Comparison of ENCODE assay signal across 9 mouse cellular contexts in the genomic region with DNA sequence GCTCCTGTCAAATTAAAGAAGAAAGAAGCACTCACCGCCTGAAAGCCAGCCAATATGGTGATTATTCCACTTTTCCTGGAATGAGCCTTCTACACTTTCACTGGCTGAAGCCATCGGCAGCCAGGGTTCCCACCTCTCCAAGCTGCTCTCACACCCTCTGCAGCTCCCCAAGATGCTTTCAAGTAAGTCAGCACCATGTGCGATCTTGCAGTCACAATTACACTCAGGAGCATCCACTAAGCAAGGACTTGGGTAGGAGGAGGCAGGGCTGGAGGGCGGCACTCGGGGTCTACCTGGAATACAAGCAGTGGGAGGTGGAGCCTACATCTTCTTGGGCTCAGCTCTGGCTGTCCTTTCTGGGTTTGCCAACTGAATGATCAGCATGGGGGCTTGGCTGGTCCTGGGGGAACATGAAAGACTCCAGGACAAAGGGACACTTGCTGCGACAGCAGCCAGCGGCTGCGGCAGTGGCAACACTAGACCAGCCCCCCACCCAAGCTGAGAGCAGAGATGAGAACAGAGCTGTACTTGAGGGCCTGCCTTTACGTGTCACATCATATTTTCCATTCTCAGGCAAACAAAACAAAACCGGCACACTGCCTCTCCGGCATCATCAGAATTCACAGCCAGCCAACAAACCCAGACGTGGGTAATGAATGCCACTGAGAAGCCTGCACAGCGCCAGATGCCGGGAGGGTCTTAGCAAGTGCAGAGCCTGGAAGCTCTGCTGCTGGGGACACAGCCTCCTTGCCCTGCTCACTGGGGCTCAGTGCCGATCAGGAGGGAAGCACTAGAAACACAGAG.
A peak's percentile ranks its signal among the peaks of the same experiment; 100 is the strongest.
DNase-seq lines count a peak whose midpoint lies in the region; ATAC-seq lines count a peak whose summit lies in the region.
"Had no signal": no experiment of that assay in that cellular context is flagged by ENCODE, and none has a peak within 500 bp of the region (broad histone marks: within the 10 kb centered on the region; RNA-seq: fewer than 3 reads in every experiment).

No protein-coding gene starts in this region.

- H3K4me3 ChIP-seq in embryonic facial prominence, embryonic 13.5 days: peak overlapping the region; percentile 6; the same call in 1 of the 2 replicates
- H3K4me3 ChIP-seq in hindbrain, embryonic 16.5 days (ENCODE audit: low read length): peak overlapping the region; percentile 34
- no peak overlapping the region for H3K4me3 ChIP-seq in intestine, embryonic 16.5 days (ENCODE audit: low read length)
- H3K4me3 ChIP-seq: stomach, embryonic 15.5 days had no signal

- peak overlapping the region; percentile 74 for H3K27ac ChIP-seq in embryonic facial prominence, embryonic 13.5 days
- peak overlapping the region; percentile 81 for H3K27ac ChIP-seq in hindbrain, embryonic 16.5 days (ENCODE audit: low read depth, low read length)
- no peak overlapping the region for H3K27ac ChIP-seq in intestine, embryonic 16.5 days (ENCODE audit: low read length)
- H3K27ac ChIP-seq: stomach, embryonic 15.5 days had no signal

- 15% methylated on average over 15 of the region's 15 CpGs for WGBS in embryonic facial prominence, embryonic 13.5 days
- WGBS in hindbrain, embryonic 16.5 days: 11% methylated on average over 15 of the region's 15 CpGs
- 51% methylated on average over 15 of the region's 15 CpGs for WGBS in intestine, embryonic 16.5 days

- H3K4me1 ChIP-seq in embryonic facial prominence, embryonic 13.5 days: peaks cover 43% of the 10 kb centered on the region
- H3K4me1 ChIP-seq in hindbrain, embryonic 16.5 days (ENCODE audit: control insufficient read depth, insufficient read depth, low read depth, low read length): peaks cover 57% of the 10 kb centered on the region
- H3K4me1 ChIP-seq in intestine, embryonic 16.5 days (ENCODE audit: control insufficient read depth, insufficient read depth, low read length): peaks cover 27% of the 10 kb centered on the region

- DNase-seq in layer of hippocampus, adult 9-11 months: peak; percentile 48
- no peak for DNase-seq in layer of hippocampus, adult 9-10 months (ENCODE audit: low spot score)
- DNase-seq in retina, postnatal 1 day: peak; percentile 70
- DNase-seq in urinary bladder, postnatal 25 days (ENCODE audit: low spot score): no peak
- no peak for DNase-seq in testis, postnatal 14 days (ENCODE audit: low spot score)

- no peaks in the 10 kb centered on the region for H3K36me3 ChIP-seq in embryonic facial prominence, embryonic 13.5 days
- H3K36me3 ChIP-seq in hindbrain, embryonic 16.5 days (ENCODE audit: control insufficient read depth, insufficient read depth, low read length): no peaks in the 10 kb centered on the region
- H3K36me3 ChIP-seq in intestine, embryonic 16.5 days (ENCODE audit: control insufficient read depth, insufficient read depth, low read length): no peaks in the 10 kb centered on the region
- H3K36me3 ChIP-seq: stomach, embryonic 15.5 days had no signal

- H3K27me3 ChIP-seq in embryonic facial prominence, embryonic 13.5 days: peaks cover 6% of the 10 kb centered on the region
- H3K27me3 ChIP-seq in hindbrain, embryonic 16.5 days (replicated peaks; ENCODE audit: control insufficient read depth, insufficient read depth, low read length): no peaks in the 10 kb centered on the region
- no peaks in the 10 kb centered on the region for H3K27me3 ChIP-seq in intestine, embryonic 16.5 days (replicated peaks; ENCODE audit: control insufficient read depth, insufficient read depth, low read length)
- H3K27me3 ChIP-seq: stomach, embryonic 15.5 days had no signal

- no peaks in the 10 kb centered on the region for H3K9me3 ChIP-seq in embryonic facial prominence, embryonic 13.5 days
- no peaks in the 10 kb centered on the region for H3K9me3 ChIP-seq in hindbrain, embryonic 16.5 days (ENCODE audit: control insufficient read depth, low read length)
- H3K9me3 ChIP-seq in intestine, embryonic 16.5 days (ENCODE audit: control insufficient read depth, low read length): no peaks in the 10 kb centered on the region
- H3K9me3 ChIP-seq: stomach, embryonic 15.5 days had no signal

- peak overlapping the region; percentile 45 for H3K4me2 ChIP-seq in embryonic facial prominence, embryonic 13.5 days
- H3K4me2 ChIP-seq in hindbrain, embryonic 16.5 days (ENCODE audit: low read length): peak overlapping the region; percentile 56
- H3K4me2 ChIP-seq in intestine, embryonic 16.5 days (ENCODE audit: low read depth, low read length): no peak overlapping the region
- H3K4me2 ChIP-seq: stomach, embryonic 15.5 days had no signal

- no peak for ATAC-seq in embryonic facial prominence, embryonic 13.5 days (ENCODE audit: insufficient number of reproducible peaks, insufficient read depth, low FRiP score, low TSS enrichment, low read depth)
- 0 out of 2 replicates have a peak, but pooled peaks have one; percentile 18 for ATAC-seq in hindbrain, embryonic 16.5 days
- no peak for ATAC-seq in intestine, embryonic 16.5 days

- peak overlapping the region; percentile 51 for H3K9ac ChIP-seq in embryonic facial prominence, embryonic 13.5 days
- peak overlapping the region; percentile 52 for H3K9ac ChIP-seq in hindbrain, embryonic 16.5 days (ENCODE audit: low read depth, low read length)
- no peak overlapping the region for H3K9ac ChIP-seq in intestine, embryonic 16.5 days (ENCODE audit: low read depth, low read length)
- H3K9ac ChIP-seq: stomach, embryonic 15.5 days had no signal

Comparison
In these comparisons a context has a peak if more than half of its experiments do, and no peak if none do; other contexts are left out.
1. DNase-seq: peak in layer of hippocampus, adult 9-11 months (single experiment) and retina, postnatal 1 day (single experiment); none in layer of hippocampus, adult 9-10 months (single experiment), urinary bladder, postnatal 25 days (single experiment) and testis, postnatal 14 days (single experiment).